Mouse (Mus musculus) bone marrow, adult 2 months (tissue): ENCODE data around the gene Adamts12.

ENCODE experiments used
- CTCF ChIP-seq: fragments of 200-500 bp; IDR thresholded peaks from 2 replicates; pipeline ENCODE4 v1.5.1; 2011; ENCODE audit warnings: low read length, control low read depth; ENCODE audit not compliant: control insufficient read depth, insufficient read depth
- POLR2A ChIP-seq: fragments of 200-500 bp; IDR thresholded peaks from 2 replicates; pipeline ENCODE4 v1.6.1; 2011; ENCODE audit warnings: low read depth, mild to moderate bottlenecking, control low read depth, low read length, borderline replicate concordance; ENCODE audit not compliant: control insufficient read depth

- no peak for TF ChIP-seq POLR2A
- TF ChIP-seq CTCF, result no peak
These were observed 53.8 kb downstream of the Adamts12 start for GRCm38 (mm10) chr15:11118371-11118770.
